Mouse (Mus musculus) forebrain, embryonic 11.5 days (tissue): ENCODE measurements around the gene Prss34. TPM values are rescaled to one million over a fixed set of nuclear protein-coding genes. Genes with fewer than 3 reads are reported as not detected.

Experiments used
- ATAC-seq: fragments of 200-750 bp; cut with Nextera tagmentation; replicated peaks from 2 replicates; pipeline ENCODE4 v1.8.0; 2017; ENCODE audit warnings: moderate TSS enrichment; ENCODE audit not compliant: low FRiP score
- DNase-seq: peaks from one replicate; pipeline ENCODE4 v3.0.0-alpha.2; 2017; ENCODE audit warnings: low spot score
- H3K27ac ChIP-seq: fragments of 300-500 bp; sonication (generic); 2 replicates; pipeline ENCODE4 v1.5.1; 2014; ENCODE audit warnings: low read depth, low read length
- H3K27me3 ChIP-seq: fragments of 300-500 bp; sonication (generic); 2 replicates; pipeline ENCODE4 v1.6.1; 2014; ENCODE audit warnings: mild to moderate bottlenecking, low read length, mixed read lengths; ENCODE audit not compliant: control insufficient read depth, insufficient read depth
- H3K36me3 ChIP-seq: fragments of 300-500 bp; sonication (generic); 2 replicates; pipeline ENCODE4 v1.6.1; 2014; ENCODE audit warnings: mild to moderate bottlenecking, low read length, moderate library complexity, mixed read lengths; ENCODE audit not compliant: control insufficient read depth, insufficient read depth
- H3K4me1 ChIP-seq: fragments of 300-500 bp; sonication (generic); replicated peaks from 2 replicates; pipeline ENCODE4 v1.6.1; 2014; ENCODE audit warnings: low read length, mixed read lengths; ENCODE audit not compliant: control insufficient read depth, insufficient read depth
- H3K4me2 ChIP-seq: fragments of 300-500 bp; sonication (generic); 2 replicates; pipeline ENCODE4 v1.6.1; 2014; ENCODE audit warnings: low read depth, mild to moderate bottlenecking, low read length, moderate library complexity, mixed read lengths; ENCODE audit not compliant: severe bottlenecking
- H3K4me3 ChIP-seq: fragments of 300-500 bp; sonication (generic); 2 replicates; pipeline ENCODE4 v1.5.1; 2014; ENCODE audit warnings: low read depth, low read length
- H3K9ac ChIP-seq: fragments of 300-500 bp; sonication (generic); 2 replicates; pipeline ENCODE4 v1.6.1; 2014; ENCODE audit warnings: low read length
- H3K9me3 ChIP-seq: fragments of 300-500 bp; sonication (generic); 2 replicates; pipeline ENCODE4 v1.6.1; 2016; ENCODE audit warnings: low read length, mixed read lengths; ENCODE audit not compliant: control insufficient read depth
- WGBS: fragments of 180-500 bp; shearing (Covaris S2); extraction: QIAGEN DNeasy Blood & Tissue Kit; methylation state at CpG from one replicate; pipeline ENCODE4 v1.1.7; 2014; 5-methylcytosine and 5-hydroxymethylcytosine counted together
- polyA plus RNA-seq: library from polyadenylated mRNA; unstranded; fragments of >200 nt; fragmentation: Nextera tagmentation; extraction: Ambion mirVana; gene quantifications from 2 replicates; pipeline ENCODE4 v1.2.1, GENCODE M21; 2014

The Prss34 gene
- polyA plus RNA-seq, 1 experiment from 2014 or later = not detected

- no peak overlapping the region for H3K4me2 ChIP-seq
- no peaks in the 10 kb centered on the region for H3K9me3 ChIP-seq
- DNase-seq (peak; percentile 69), ATAC-seq (no peak)
- H3K4me3 ChIP-seq = no peak overlapping the region
- no peaks in the 10 kb centered on the region for H3K27me3 ChIP-seq
- no peak overlapping the region for H3K9ac ChIP-seq
- H3K36me3 ChIP-seq = no peaks in the 10 kb centered on the region
- H3K4me1 ChIP-seq = no peaks in the 10 kb centered on the region
- no peak overlapping the region for H3K27ac ChIP-seq
- 20% methylated on average over 4 of the region's 4 CpGs for WGBS
Measured at GRCm38 (mm10) chr17:25288842-25289241, 9.4 kb upstream of the Prss34 start.

- ATAC-seq (no peak), DNase-seq (peak; percentile 38)
- no peak overlapping the region for H3K9ac ChIP-seq
- no peaks in the 10 kb centered on the region for H3K4me1 ChIP-seq
- no peak overlapping the region for H3K27ac ChIP-seq
- H3K36me3 ChIP-seq = no peaks in the 10 kb centered on the region
- WGBS = 30% methylated on average over 4 of the region's 4 CpGs
- no peaks in the 10 kb centered on the region for H3K9me3 ChIP-seq
- no peak overlapping the region for H3K4me2 ChIP-seq
- no peak overlapping the region for H3K4me3 ChIP-seq
- H3K27me3 ChIP-seq = no peaks in the 10 kb centered on the region
Measured at GRCm38 (mm10) chr17:25290411-25290810, 7.8 kb upstream of the Prss34 start.

GRCm38 (mm10) chr17:25293495-25293894 lies 4.7 kb upstream of the Prss34 start:
- no peak overlapping the region for H3K4me3 ChIP-seq
- no peaks in the 10 kb centered on the region for H3K4me1 ChIP-seq
- no peak for DNase-seq
- no peaks in the 10 kb centered on the region for H3K36me3 ChIP-seq
- ATAC-seq = no peak
- H3K9me3 ChIP-seq = no peaks in the 10 kb centered on the region
- H3K4me2 ChIP-seq = no peak overlapping the region
- no peaks in the 10 kb centered on the region for H3K27me3 ChIP-seq
- H3K9ac ChIP-seq = no peak overlapping the region
- WGBS = 83% methylated on average over 5 of the region's 5 CpGs
- no peak overlapping the region for H3K27ac ChIP-seq

- no peak overlapping the region for H3K27ac ChIP-seq
- H3K9me3 ChIP-seq = no peaks in the 10 kb centered on the region
- no peak overlapping the region for H3K4me3 ChIP-seq
- no peaks in the 10 kb centered on the region for H3K27me3 ChIP-seq
- H3K4me2 ChIP-seq = no peak overlapping the region
- no peak overlapping the region for H3K9ac ChIP-seq
- no peak for ATAC-seq
- 64% methylated on average over 1 of the region's 1 CpGs for WGBS
- no peaks in the 10 kb centered on the region for H3K4me1 ChIP-seq
- no peak for DNase-seq
- H3K36me3 ChIP-seq = no peaks in the 10 kb centered on the region
Measured at GRCm38 (mm10) chr17:25294111-25294510, 4.1 kb upstream of the Prss34 start.

GRCm38 (mm10) chr17:25308346-25308745 lies 10.2 kb downstream of the Prss34 start, which contains the start of gene Prss28:
TSS of gene Prss28 (plus strand) at chr17:25308646.
- H3K27ac ChIP-seq = no peak within 1 kb of the TSS
- H3K4me2 ChIP-seq = no peak within 1 kb of the TSS
- H3K9me3 ChIP-seq = no peaks in the 10 kb centered on the region
- no peak within 1 kb of the TSS for H3K4me3 ChIP-seq
- ATAC-seq = no peak
- H3K27me3 ChIP-seq = no peaks in the 10 kb centered on the region
- no peaks in the 10 kb centered on the region for H3K36me3 ChIP-seq
- H3K9ac ChIP-seq = no peak within 1 kb of the TSS
- no peak for DNase-seq
- WGBS = 85% methylated on average over 4 of the region's 4 CpGs
- H3K4me1 ChIP-seq = no peaks in the 10 kb centered on the region

- Histone ChIP-seq H3K27me3 (no peaks in the 10 kb centered on the region), H3K4me3 (no peak within 1 kb of the TSS), H3K4me1 (no peaks in the 10 kb centered on the region), H3K27ac (no peak within 1 kb of the TSS), H3K4me2 (no peak within 1 kb of the TSS), H3K9me3 (no peaks in the 10 kb centered on the region), H3K9ac (no peak within 1 kb of the TSS), H3K36me3 (no peaks in the 10 kb centered on the region)
- DNase-seq (no peak), ATAC-seq (no peak)
- WGBS = 84% methylated on average over 5 of the region's 5 CpGs
Measured at GRCm38 (mm10) chr17:25318354-25318753, 20.2 kb downstream of the Prss34 start, which contains the start of gene Prss29. TSS of gene Prss29 (plus strand) at chr17:25318654.

- DNase-seq (no peak), ATAC-seq (no peak)
- H3K27ac ChIP-seq = no peak overlapping the region
- H3K36me3 ChIP-seq = no peaks in the 10 kb centered on the region
- 90% methylated on average over 8 of the region's 8 CpGs for WGBS
- no peaks in the 10 kb centered on the region for H3K4me1 ChIP-seq
- no peak overlapping the region for H3K4me3 ChIP-seq
- no peaks in the 10 kb centered on the region for H3K27me3 ChIP-seq
- H3K4me2 ChIP-seq = no peak overlapping the region
- no peaks in the 10 kb centered on the region for H3K9me3 ChIP-seq
- no peak overlapping the region for H3K9ac ChIP-seq
Measured at GRCm38 (mm10) chr17:25320819-25321218, 22.6 kb downstream of the Prss34 start.

GRCm38 (mm10) chr17:25322930-25323329 lies 24.7 kb downstream of the Prss34 start:
- Histone ChIP-seq H3K9ac (no peak overlapping the region), H3K4me2 (no peak overlapping the region), H3K9me3 (no peaks in the 10 kb centered on the region), H3K27ac (no peak overlapping the region), H3K27me3 (no peaks in the 10 kb centered on the region), H3K4me1 (no peaks in the 10 kb centered on the region), H3K36me3 (no peaks in the 10 kb centered on the region), H3K4me3 (no peak overlapping the region)
- ATAC-seq (no peak), DNase-seq (no peak)
- WGBS = 13% methylated on average over 2 of the region's 2 CpGs

GRCm38 (mm10) chr17:25332321-25332720 lies 34.1 kb downstream of the Prss34 start:
- H3K4me2 ChIP-seq = no peak overlapping the region
- 81% methylated on average over 9 of the region's 9 CpGs for WGBS
- DNase-seq = no peak

More at GRCm38 (mm10) chr17:25332321-25332720, 34.1 kb downstream of the Prss34 start:
- Histone ChIP-seq H3K4me3 (no peak overlapping the region), H3K9me3 (no peaks in the 10 kb centered on the region), H3K27me3 (peaks cover 2% of the 10 kb centered on the region; the same call in 1 of the 2 replicates), H3K9ac (no peak overlapping the region), H3K27ac (no peak overlapping the region), H3K36me3 (no peaks in the 10 kb centered on the region), H3K4me1 (no peaks in the 10 kb centered on the region)
- ATAC-seq = no peak
